Mouse (Mus musculus): Measurements from ENCODE around the gene Rap1gap.

DNA sequence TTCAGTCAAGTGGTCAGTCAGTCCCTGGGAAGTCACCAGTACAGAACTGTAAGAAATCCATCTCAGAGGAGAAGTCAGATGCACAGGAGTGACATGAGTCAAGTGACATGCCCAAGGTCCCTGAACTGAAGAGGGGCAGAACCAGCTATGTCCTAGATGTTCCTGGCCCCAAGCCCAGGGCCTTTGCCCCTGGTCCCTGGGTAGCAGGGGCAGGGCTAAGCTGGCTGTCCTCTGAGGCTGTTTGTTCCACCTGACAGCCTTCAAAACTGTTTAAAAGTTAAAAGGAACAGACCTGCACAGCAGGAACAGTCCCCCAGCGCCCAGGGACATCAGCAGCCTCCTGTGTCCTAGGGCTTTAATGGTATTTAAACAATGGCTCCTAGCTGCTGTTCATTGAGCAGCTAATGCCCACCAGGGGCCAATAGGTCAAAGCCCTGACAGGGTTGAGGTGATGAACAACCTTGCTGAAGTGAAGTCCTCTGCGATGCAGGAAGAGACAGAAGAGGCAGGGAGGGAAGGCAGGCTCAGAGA, 108.9 kb downstream of the Rap1gap start:
- TF ChIP-seq CTCF (IDR thresholded peaks at IDR 0.05; ENCODE audit: borderline replicate concordance, extremely low read depth, insufficient read depth, insufficient read length) (no peak), POLR2A (IDR thresholded peaks at IDR 0.05; ENCODE audit: borderline replicate concordance, extremely low read depth, insufficient read depth, insufficient read length, poor library complexity, severe bottlenecking) (no peak)
